Mouse (Mus musculus) hindbrain, embryonic 11.5 days (tissue): Measurements from ENCODE around the gene Cwh43. TPM values are rescaled to one million over a fixed set of nuclear protein-coding genes. Genes with fewer than 3 reads are reported as not detected.

Experiments used
- ATAC-seq: fragments of 200-750 bp; cut with Nextera tagmentation; 2 replicates; pipeline ENCODE4 v1.8.0; 2017; ENCODE audit warnings: mild to moderate bottlenecking, moderate TSS enrichment, moderate library complexity; ENCODE audit not compliant: low FRiP score
- DNase-seq: peaks from one replicate; pipeline ENCODE4 v3.0.0-alpha.2; 2015; ENCODE audit warnings: low spot score
- H3K27ac ChIP-seq: fragments of 300-500 bp; sonication (generic); 2 replicates; pipeline ENCODE4 v1.5.1; 2014; ENCODE audit warnings: mild to moderate bottlenecking, low read depth, low read length
- H3K27me3 ChIP-seq: fragments of 300-500 bp; sonication (generic); 2 replicates; pipeline ENCODE4 v1.6.1; 2014; ENCODE audit warnings: mild to moderate bottlenecking, low read length, moderate library complexity, mixed read lengths; ENCODE audit not compliant: control insufficient read depth, insufficient read depth
- H3K36me3 ChIP-seq: fragments of 300-500 bp; sonication (generic); 2 replicates; pipeline ENCODE4 v1.6.1; 2014; ENCODE audit warnings: mild to moderate bottlenecking, low read length, moderate library complexity, mixed read lengths; ENCODE audit not compliant: control insufficient read depth, insufficient read depth
- H3K4me1 ChIP-seq: fragments of 300-500 bp; sonication (generic); replicated peaks from 2 replicates; pipeline ENCODE4 v1.6.1; 2014; ENCODE audit warnings: low read length, mixed read lengths; ENCODE audit not compliant: control insufficient read depth, insufficient read depth
- H3K4me2 ChIP-seq: fragments of 300-500 bp; sonication (generic); replicated peaks from 2 replicates; pipeline ENCODE4 v1.6.1; 2014; ENCODE audit warnings: mild to moderate bottlenecking, low read depth, low read length
- H3K4me3 ChIP-seq: fragments of 300-500 bp; sonication (generic); 2 replicates; pipeline ENCODE4 v1.5.1; 2014; ENCODE audit warnings: low read depth, low read length
- H3K9ac ChIP-seq: fragments of 300-500 bp; sonication (generic); 2 replicates; pipeline ENCODE4 v1.6.1; 2014; ENCODE audit warnings: low read depth, low read length
- H3K9me3 ChIP-seq: fragments of 300-500 bp; sonication (generic); 2 replicates; pipeline ENCODE4 v1.6.1; 2016; ENCODE audit warnings: low read length; ENCODE audit not compliant: control insufficient read depth
- WGBS: fragments of 180-500 bp; shearing (Covaris S2); extraction: QIAGEN DNeasy Blood & Tissue Kit; methylation state at CpG from one replicate; pipeline ENCODE4 v1.1.7; 2014; 5-methylcytosine and 5-hydroxymethylcytosine counted together
- polyA plus RNA-seq: library from polyadenylated mRNA; unstranded; fragments of >200 nt; fragmentation: Nextera tagmentation; extraction: Ambion mirVana; gene quantifications from 2 replicates; pipeline ENCODE4 v1.2.1, GENCODE M21; 2014

Gene Cwh43
- polyA plus RNA-seq, 1 experiment from 2014 or later: not detected

- WGBS: 82% methylated on average over 6 of the region's 6 CpGs
- ATAC-seq: no peak
- Histone ChIP-seq H3K4me1 (0 out of 2 replicates have a peak, but pooled peaks cover 2% of the 10 kb centered on the region), H3K27ac (no peak overlapping the region), H3K36me3 (no peaks in the 10 kb centered on the region), H3K27me3 (peaks cover 16% of the 10 kb centered on the region), H3K9me3 (no peaks in the 10 kb centered on the region), H3K9ac (no peak overlapping the region), H3K4me2 (no peak overlapping the region), H3K4me3 (no peak overlapping the region)
- DNase-seq: no peak
These were observed 1.1 kb upstream of the Cwh43 start for GRCm38 (mm10) chr5:73404790-73405189.

DNA sequence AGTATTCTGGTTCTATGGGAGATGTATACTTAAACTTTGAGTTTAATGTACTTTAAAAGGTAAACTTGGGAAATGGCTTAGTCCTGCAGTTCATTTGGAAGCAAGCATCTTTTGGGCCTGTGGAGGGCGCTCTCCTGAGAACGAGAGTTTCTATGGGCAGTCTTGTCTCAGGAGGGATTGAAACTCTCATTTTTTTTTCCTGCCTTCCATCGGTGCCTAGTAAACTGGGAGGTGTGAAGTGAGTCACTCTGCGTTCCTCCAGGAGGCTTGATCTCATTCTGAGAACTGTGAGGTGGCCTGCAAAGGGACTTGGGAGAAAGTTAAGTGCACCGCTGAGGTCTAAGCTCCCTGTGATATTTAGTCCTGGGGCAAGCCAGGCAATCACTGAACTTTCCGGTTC, 986 bp downstream of the Cwh43 start:
- Histone ChIP-seq H3K4me2 (no peak overlapping the region), H3K4me3 (no peak overlapping the region), H3K9me3 (no peaks in the 10 kb centered on the region), H3K27ac (no peak overlapping the region), H3K27me3 (peaks cover 16% of the 10 kb centered on the region), H3K4me1 (0 out of 2 replicates have a peak, but pooled peaks cover 2% of the 10 kb centered on the region), H3K36me3 (no peaks in the 10 kb centered on the region), H3K9ac (no peak overlapping the region)
- no peak for ATAC-seq
- no peak for DNase-seq
- WGBS: 40% methylated on average over 6 of the region's 6 CpGs

DNA sequence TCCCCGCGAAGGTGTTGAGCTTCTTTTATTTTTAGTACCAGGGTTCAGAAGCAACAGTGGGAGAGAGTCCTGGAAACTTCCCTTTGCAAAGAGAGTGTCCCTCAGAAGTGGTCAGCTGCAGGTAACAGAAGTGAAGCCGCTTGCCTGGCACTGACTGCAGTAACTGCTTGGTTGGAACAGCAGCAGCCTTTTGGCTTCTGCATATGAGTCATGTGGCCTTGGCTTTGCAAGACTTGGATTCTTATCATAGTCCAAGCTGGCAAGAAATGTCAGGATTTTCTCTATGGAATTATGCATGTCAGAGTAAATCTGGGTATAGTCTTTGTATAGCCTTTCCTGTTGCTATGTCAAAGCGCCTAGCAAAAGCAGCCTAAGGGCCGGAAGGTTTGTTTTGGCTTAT, 4.1 kb downstream of the Cwh43 start:
- ATAC-seq: no peak
- Histone ChIP-seq H3K9me3 (no peaks in the 10 kb centered on the region), H3K27me3 (peaks cover 12% of the 10 kb centered on the region), H3K9ac (no peak overlapping the region), H3K36me3 (no peaks in the 10 kb centered on the region), H3K4me3 (no peak overlapping the region), H3K4me1 (0 out of 2 replicates have a peak, but pooled peaks cover 2% of the 10 kb centered on the region), H3K27ac (no peak overlapping the region), H3K4me2 (no peak overlapping the region)
- no peak for DNase-seq
- WGBS: 83% methylated on average over 5 of the region's 5 CpGs

- H3K9ac ChIP-seq: no peak overlapping the region
- DNase-seq (no peak), ATAC-seq (no peak)
- no peak overlapping the region for H3K4me2 ChIP-seq
- no peak overlapping the region for H3K27ac ChIP-seq
- no peaks in the 10 kb centered on the region for H3K4me1 ChIP-seq
- no peaks in the 10 kb centered on the region for H3K36me3 ChIP-seq
- H3K27me3 ChIP-seq: no peaks in the 10 kb centered on the region
- no peak overlapping the region for H3K4me3 ChIP-seq
- 92% methylated on average over 5 of the region's 5 CpGs for WGBS
- no peaks in the 10 kb centered on the region for H3K9me3 ChIP-seq
These were observed 5.9 kb downstream of the Cwh43 start for GRCm38 (mm10) chr5:73411771-73412170.

GRCm38 (mm10) chr5:73414172-73414571, 8.3 kb downstream of the Cwh43 start:
- DNase-seq: no peak
- no peaks in the 10 kb centered on the region for H3K36me3 ChIP-seq
- H3K27ac ChIP-seq: no peak overlapping the region
- no peak overlapping the region for H3K9ac ChIP-seq
- no peaks in the 10 kb centered on the region for H3K9me3 ChIP-seq
- no peak for ATAC-seq
- H3K4me3 ChIP-seq: no peak overlapping the region
- 88% methylated on average over 10 of the region's 10 CpGs for WGBS
- H3K27me3 ChIP-seq: no peaks in the 10 kb centered on the region
- no peaks in the 10 kb centered on the region for H3K4me1 ChIP-seq
- no peak overlapping the region for H3K4me2 ChIP-seq

DNA sequence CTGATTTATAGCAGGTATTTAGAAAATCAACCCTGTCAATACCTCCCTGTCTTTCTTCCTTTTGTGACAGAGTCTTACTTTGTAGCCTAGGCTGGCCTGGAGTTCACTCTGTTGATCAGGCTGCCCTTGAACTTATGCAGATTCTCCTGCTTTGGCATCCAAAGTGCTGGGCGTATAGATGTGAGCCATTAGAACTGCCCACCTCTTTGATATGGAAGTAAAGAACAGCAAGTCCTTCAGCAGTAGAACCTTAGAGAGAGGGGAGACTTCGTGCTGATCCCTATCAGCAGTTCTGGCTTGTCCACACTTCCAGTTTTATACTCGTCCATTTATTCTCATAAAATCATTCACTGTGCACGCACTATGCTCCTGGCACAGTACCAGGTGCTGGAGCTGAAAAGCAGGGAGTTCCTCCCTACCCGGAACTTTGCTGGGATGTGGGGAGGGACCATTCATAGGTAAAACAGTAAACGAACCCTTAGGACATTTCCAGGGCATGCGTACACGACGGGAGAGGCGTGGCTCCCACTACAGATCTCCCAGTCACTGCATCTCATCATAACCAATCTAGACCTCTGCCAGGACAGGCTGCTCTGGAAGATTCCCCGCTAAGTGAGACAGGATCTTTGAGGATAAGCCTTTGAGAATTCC, 13.3 kb downstream of the Cwh43 start:
- Histone ChIP-seq H3K9ac (no peak overlapping the region), H3K4me2 (no peak overlapping the region), H3K27me3 (no peaks in the 10 kb centered on the region), H3K27ac (no peak overlapping the region), H3K4me1 (no peaks in the 10 kb centered on the region), H3K36me3 (no peaks in the 10 kb centered on the region), H3K4me3 (no peak overlapping the region), H3K9me3 (no peaks in the 10 kb centered on the region)
- ATAC-seq (no peak), DNase-seq (no peak)
- WGBS: 63% methylated on average over 11 of the region's 11 CpGs

GRCm38 (mm10) chr5:73426824-73427223, 20.9 kb downstream of the Cwh43 start:
- Histone ChIP-seq H3K9me3 (no peaks in the 10 kb centered on the region), H3K4me2 (no peak overlapping the region), H3K9ac (no peak overlapping the region), H3K36me3 (no peaks in the 10 kb centered on the region), H3K4me3 (no peak overlapping the region), H3K4me1 (no peaks in the 10 kb centered on the region), H3K27ac (no peak overlapping the region), H3K27me3 (no peaks in the 10 kb centered on the region)
- DNase-seq (no peak), ATAC-seq (no peak)
- WGBS: 85% methylated on average over 6 of the region's 6 CpGs

DNA sequence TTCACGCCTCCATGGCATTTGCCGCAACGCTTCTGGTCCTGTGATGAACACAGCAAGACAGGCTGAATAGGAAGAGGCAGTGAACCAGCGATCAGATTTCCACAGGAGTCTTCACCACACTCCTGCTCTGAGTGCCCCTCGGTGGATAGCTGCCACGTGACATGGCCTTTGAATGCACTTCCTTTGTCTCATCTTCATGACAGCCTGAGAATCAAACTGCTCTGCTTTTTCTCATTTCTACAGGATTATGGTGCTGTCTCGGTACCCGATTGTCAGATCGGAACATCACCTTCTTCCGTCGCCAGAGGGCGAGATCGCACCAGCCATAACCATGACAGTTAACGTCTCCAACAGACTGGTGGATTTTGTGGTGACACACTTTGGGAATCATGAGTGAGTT, 25.7 kb downstream of the Cwh43 start:
- H3K9me3 ChIP-seq: no peaks in the 10 kb centered on the region
- no peak overlapping the region for H3K4me3 ChIP-seq
- peak; percentile 81 for DNase-seq
- peak; percentile 79 for ATAC-seq
- 25% methylated on average over 14 of the region's 14 CpGs for WGBS
- no peak overlapping the region for H3K9ac ChIP-seq
- no peaks in the 10 kb centered on the region for H3K36me3 ChIP-seq
- no peak overlapping the region for H3K27ac ChIP-seq
- no peaks in the 10 kb centered on the region for H3K27me3 ChIP-seq
- H3K4me2 ChIP-seq: no peak overlapping the region
- H3K4me1 ChIP-seq: no peaks in the 10 kb centered on the region

GRCm38 (mm10) chr5:73432805-73433204, 26.9 kb downstream of the Cwh43 start:
- Histone ChIP-seq H3K27me3 (no peaks in the 10 kb centered on the region), H3K4me2 (no peak overlapping the region), H3K27ac (no peak overlapping the region), H3K4me3 (no peak overlapping the region), H3K4me1 (no peaks in the 10 kb centered on the region), H3K9me3 (no peaks in the 10 kb centered on the region), H3K36me3 (no peaks in the 10 kb centered on the region), H3K9ac (no peak overlapping the region)
- no peak for ATAC-seq
- 85% methylated on average over 6 of the region's 6 CpGs for WGBS
- no peak for DNase-seq
